Mouse (Mus musculus) hindbrain, embryonic 13.5 days (tissue): ENCODE measurements around the gene H2afz. TPM values are rescaled to one million over a fixed set of nuclear protein-coding genes. Genes with fewer than 3 reads are reported as not detected.
"Not testable (repeated sequence)": the region's sequence is repeated elsewhere in the genome, so short reads cannot be mapped to it uniquely, and the experiment has no call there.

Experiments
- ATAC-seq: fragments of 200-750 bp; cut with Nextera tagmentation; 2 replicates; pipeline ENCODE4 v1.8.0; 2017; ENCODE audit warnings: moderate TSS enrichment; ENCODE audit not compliant: low FRiP score
- H3K27ac ChIP-seq: fragments of 300-500 bp; sonication (generic); 2 replicates; pipeline ENCODE4 v1.5.1; 2015; ENCODE audit warnings: inconsistent platforms, mild to moderate bottlenecking, moderate library complexity
- H3K27me3 ChIP-seq: fragments of 300-500 bp; sonication (generic); 2 replicates; pipeline ENCODE4 v1.6.1; 2015; ENCODE audit warnings: mild to moderate bottlenecking, inconsistent platforms
- H3K36me3 ChIP-seq: fragments of 300-500 bp; sonication (generic); 2 replicates; pipeline ENCODE4 v1.6.1; 2015; ENCODE audit warnings: mild to moderate bottlenecking, inconsistent platforms
- H3K4me1 ChIP-seq: fragments of 300-500 bp; sonication (generic); replicated peaks from 2 replicates; pipeline ENCODE4 v1.6.1; 2015; ENCODE audit warnings: inconsistent platforms
- H3K4me2 ChIP-seq: fragments of 300-500 bp; sonication (generic); 2 replicates; pipeline ENCODE4 v1.6.1; 2015; ENCODE audit warnings: inconsistent platforms, mild to moderate bottlenecking, moderate library complexity
- H3K4me3 ChIP-seq: fragments of 300-500 bp; sonication (generic); 2 replicates; pipeline ENCODE4 v1.5.1; 2015; ENCODE audit warnings: mild to moderate bottlenecking, inconsistent platforms
- H3K9ac ChIP-seq: fragments of 300-500 bp; sonication (generic); 2 replicates; pipeline ENCODE4 v1.6.1; 2015; ENCODE audit warnings: mild to moderate bottlenecking, inconsistent platforms
- H3K9me3 ChIP-seq: fragments of 300-500 bp; sonication (generic); 2 replicates; pipeline ENCODE4 v1.6.1; 2016; ENCODE audit warnings: inconsistent platforms
- WGBS: fragments of 180-500 bp; shearing (Covaris S2); methylation state at CpG from one replicate; pipeline ENCODE4 v1.1.7; 2015; 5-methylcytosine and 5-hydroxymethylcytosine counted together
- polyA plus RNA-seq: library from polyadenylated mRNA; unstranded; fragments of >200 nt; fragmentation: Nextera tagmentation; extraction: Ambion mirVana; gene quantifications from 2 replicates; pipeline ENCODE4 v1.2.1, GENCODE M21; 2015

H2afz gene
- polyA plus RNA-seq, 1 experiment from 2014 or later = 1,041 TPM

DNA sequence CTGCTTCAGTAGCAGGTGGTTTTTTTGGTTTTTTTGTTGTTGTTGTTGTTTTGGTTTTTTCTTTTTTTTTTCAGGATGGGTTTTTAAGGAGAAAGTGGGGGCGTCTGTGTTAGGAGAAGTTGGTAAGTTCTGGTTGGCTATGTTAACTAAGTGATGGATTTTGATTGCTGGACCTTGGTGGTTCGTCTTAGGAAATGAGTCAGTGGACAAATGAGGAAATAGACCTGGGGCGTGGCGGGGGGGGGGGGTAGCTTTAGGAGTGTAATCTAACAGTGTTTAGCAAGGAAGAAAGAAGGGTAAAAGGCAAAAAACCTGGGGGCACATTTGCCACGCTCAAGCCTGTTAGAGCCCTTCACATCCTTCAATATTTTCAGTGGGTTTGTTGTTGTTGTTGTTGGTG is 17.7 kb upstream of the H2afz start:
- WGBS = 84% methylated on average over 5 of the region's 5 CpGs
- Histone ChIP-seq H3K36me3 (no peaks in the 10 kb centered on the region), H3K9ac (no peak overlapping the region), H3K4me1 (no peaks in the 10 kb centered on the region), H3K27me3 (no peaks in the 10 kb centered on the region), H3K4me3 (no peak overlapping the region), H3K9me3 (no peaks in the 10 kb centered on the region), H3K27ac (no peak overlapping the region), H3K4me2 (no peak overlapping the region)
- ATAC-seq = no peak

DNA sequence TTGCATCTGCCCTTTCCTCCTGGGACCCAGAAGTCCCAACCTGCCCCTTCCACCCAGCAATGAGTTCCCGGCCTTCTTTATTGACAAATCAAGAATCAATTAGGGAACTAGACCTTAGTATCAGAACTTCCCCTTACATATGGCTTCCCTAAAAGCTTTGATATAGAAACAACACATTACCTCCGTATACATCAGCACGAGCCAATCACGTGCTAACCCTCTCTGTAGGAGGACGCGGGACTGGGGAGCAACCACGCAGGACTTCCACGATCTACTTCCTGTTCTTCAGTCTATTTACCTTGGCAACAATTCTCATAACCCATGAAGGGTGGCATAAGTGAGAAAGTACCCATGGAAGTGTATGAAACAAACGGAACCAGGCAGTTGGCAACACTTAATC is 15.9 kb upstream of the H2afz start:
- Histone ChIP-seq H3K27ac (no peak overlapping the region), H3K9me3 (no peaks in the 10 kb centered on the region), H3K9ac (no peak overlapping the region), H3K27me3 (no peaks in the 10 kb centered on the region), H3K4me3 (no peak overlapping the region), H3K36me3 (no peaks in the 10 kb centered on the region), H3K4me2 (no peak overlapping the region), H3K4me1 (no peaks in the 10 kb centered on the region)
- no peak for ATAC-seq
- 95% methylated on average over 9 of the region's 9 CpGs for WGBS

DNA sequence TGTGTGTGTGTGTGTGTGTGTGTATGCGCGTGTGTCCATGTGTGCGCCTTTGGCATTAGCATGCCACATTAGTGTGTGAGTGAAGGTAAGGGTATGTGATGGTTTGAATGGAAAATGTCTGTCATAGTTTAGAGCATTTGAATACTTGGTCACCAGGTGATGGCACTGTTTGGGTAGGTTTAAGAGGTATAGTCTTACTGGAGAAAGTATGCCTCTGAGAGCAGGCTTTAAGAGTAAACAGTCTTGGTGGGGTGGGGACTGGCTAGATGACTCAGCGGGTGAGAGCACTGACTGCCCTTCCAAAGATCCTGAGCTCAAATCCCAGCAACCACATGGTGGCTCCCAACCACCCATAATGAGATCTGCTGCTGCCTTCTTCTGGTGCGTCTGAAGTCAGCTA is 14.6 kb upstream of the H2afz start:
- WGBS = 93% methylated on average over 5 of the region's 5 CpGs
- H3K9me3 ChIP-seq = no peaks in the 10 kb centered on the region

DNA sequence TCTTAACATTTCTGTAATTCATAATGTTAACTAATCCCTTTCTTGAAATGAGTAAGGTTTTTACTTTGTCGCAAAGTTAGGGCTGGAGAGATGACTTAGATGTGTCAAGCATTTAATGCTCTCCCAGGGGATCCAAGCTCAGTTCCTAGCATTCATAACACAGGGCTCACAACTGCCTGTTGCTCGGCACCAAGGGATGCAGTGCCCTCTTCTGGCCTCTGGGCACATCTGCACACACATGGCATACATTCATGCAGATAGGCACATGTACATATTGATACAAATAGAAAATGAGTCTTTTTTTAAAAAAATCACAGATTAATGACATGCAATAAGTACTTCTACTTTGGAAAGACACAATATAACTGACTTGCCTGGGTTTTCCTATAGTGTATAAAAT is 13.1 kb upstream of the H2afz start:
- 88% methylated on average over 2 of the region's 2 CpGs for WGBS
- H3K36me3 ChIP-seq = no peaks in the 10 kb centered on the region

More for the DNA sequence above, 14.6 kb upstream of the H2afz start:
- Histone ChIP-seq H3K27ac (no peak overlapping the region), H3K9ac (no peak overlapping the region), H3K4me2 (no peak overlapping the region), H3K36me3 (no peaks in the 10 kb centered on the region), H3K4me3 (no peak overlapping the region), H3K27me3 (no peaks in the 10 kb centered on the region), H3K4me1 (no peaks in the 10 kb centered on the region)
- ATAC-seq = no peak

DNA sequence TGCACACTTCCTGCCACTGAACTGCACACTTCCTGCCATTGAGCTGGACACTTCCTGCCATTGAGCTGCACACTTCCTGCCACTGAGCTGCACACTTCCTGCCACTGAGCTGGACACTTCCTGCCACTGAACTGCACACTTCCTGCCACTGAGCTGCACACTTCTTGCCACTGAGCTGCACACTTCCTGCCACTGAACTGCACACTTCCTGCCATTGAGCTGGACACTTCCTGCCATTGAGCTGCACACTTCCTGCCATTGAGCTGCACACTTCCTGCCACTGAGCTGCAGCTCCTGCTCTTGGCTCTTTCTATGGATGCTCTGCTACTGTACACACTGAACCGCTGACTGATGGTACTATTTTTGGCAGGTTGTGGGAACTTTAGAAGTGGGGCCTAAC is 11.3 kb upstream of the H2afz start:
- not testable (repeated sequence) for H3K9me3 ChIP-seq, H3K4me2 ChIP-seq, H3K36me3 ChIP-seq, H3K27ac ChIP-seq, H3K9ac ChIP-seq, H3K27me3 ChIP-seq, ATAC-seq, H3K4me3 ChIP-seq, H3K4me1 ChIP-seq
- 91% methylated on average over 1 of the region's 1 CpGs for WGBS

More for the DNA sequence above, 13.1 kb upstream of the H2afz start:
- H3K27ac ChIP-seq = no peak overlapping the region
- H3K27me3 ChIP-seq = no peaks in the 10 kb centered on the region
- H3K4me2 ChIP-seq = no peak overlapping the region
- H3K4me3 ChIP-seq = no peak overlapping the region
- H3K4me1 ChIP-seq = no peaks in the 10 kb centered on the region
- no peak for ATAC-seq
- H3K9ac ChIP-seq = no peak overlapping the region
- H3K9me3 ChIP-seq = no peaks in the 10 kb centered on the region

DNA sequence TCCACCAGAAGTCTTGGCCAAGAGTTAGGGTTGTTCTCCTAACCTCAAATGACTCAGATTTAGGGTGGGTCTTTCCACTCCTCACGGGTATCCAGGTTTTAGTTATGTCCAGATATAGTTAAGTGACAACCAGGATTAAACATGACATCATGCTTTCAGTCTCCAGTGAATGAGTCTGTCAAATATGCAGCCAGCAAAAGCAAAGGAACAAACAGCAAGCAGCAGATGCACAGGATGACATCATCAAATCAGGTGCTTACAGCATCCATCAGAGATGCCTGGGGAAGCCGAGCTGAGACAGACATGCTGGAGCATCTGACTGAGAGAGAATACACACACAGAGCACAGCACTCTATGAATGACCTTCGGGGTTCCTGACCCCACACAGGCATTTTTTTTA is 9.0 kb upstream of the H2afz start:
- no peaks in the 10 kb centered on the region for H3K9me3 ChIP-seq
- WGBS = 74% methylated on average over 3 of the region's 3 CpGs

DNA sequence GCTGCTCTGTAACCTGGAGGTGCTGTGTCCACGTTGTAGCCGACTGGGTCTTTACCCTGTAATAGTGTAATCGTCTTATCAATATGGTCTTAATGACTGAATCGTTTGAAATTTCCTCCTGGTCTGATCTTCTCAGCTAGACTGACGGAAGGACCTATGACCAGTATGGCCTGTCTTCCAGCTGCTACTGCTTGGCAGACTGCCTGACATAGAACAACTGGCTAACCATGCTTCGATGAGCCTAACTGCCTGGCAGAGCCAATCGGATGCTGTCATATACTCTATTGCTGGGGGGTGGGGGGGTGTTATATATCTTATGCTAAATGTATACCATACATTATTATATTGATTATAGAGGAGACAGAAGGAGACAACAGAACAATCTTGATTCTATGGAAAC is 8.2 kb upstream of the H2afz start:
- H3K9me3 ChIP-seq = no peaks in the 10 kb centered on the region
- no peak for ATAC-seq
- H3K4me1 ChIP-seq = no peaks in the 10 kb centered on the region
- no peak overlapping the region for H3K4me3 ChIP-seq
- H3K27me3 ChIP-seq = no peaks in the 10 kb centered on the region
- WGBS = 78% methylated on average over 7 of the region's 7 CpGs
- H3K27ac ChIP-seq = no peak overlapping the region
- H3K36me3 ChIP-seq = no peaks in the 10 kb centered on the region
- no peak overlapping the region for H3K4me2 ChIP-seq
- no peak overlapping the region for H3K9ac ChIP-seq

More for the DNA sequence above, 9.0 kb upstream of the H2afz start:
- Histone ChIP-seq H3K36me3 (no peaks in the 10 kb centered on the region), H3K4me2 (no peak overlapping the region), H3K27me3 (no peaks in the 10 kb centered on the region), H3K27ac (no peak overlapping the region), H3K4me1 (no peaks in the 10 kb centered on the region), H3K4me3 (no peak overlapping the region), H3K9ac (no peak overlapping the region)
- no peak for ATAC-seq

DNA sequence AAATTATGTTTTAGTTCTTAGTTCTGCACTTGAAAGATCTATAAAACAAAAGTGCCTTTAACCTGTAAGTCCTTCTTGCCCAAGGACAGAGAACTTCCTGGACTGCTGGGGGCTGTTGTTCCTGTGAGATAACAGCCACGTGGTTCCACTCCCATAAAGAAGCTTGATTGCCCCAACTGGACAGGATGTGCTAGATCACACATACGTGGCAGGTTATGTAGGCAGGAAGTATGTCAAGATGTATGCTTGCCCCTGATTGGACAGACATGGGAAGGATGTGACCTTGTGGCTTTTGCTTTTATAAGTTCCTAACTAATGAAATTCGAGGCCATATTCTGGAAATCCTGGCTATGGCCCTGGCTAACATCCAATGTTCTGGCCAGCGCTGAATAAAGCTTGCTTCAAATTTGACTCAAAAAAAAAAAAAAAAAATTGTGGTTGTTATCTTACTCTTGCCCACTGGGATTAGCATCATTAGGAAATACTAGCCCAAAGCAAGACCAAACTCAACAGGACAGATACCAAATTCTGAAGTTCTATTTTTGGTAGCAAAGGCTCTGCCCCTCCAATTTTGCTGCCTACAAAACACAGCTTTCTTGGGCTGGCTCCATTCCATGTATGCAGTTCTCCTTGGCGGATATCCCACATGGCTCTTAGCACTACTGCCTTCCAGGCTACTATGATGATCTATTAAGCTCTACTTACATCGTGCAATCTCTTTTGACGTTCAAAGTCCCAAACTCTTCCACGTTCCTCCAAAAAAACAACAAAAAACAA is 3.7 kb upstream of the H2afz start:
- WGBS = 86% methylated on average over 8 of the region's 8 CpGs
- ATAC-seq = no peak
- H3K9ac ChIP-seq = no peak overlapping the region
- no peak overlapping the region for H3K4me3 ChIP-seq
- H3K36me3 ChIP-seq = no peaks in the 10 kb centered on the region
- no peaks in the 10 kb centered on the region for H3K27me3 ChIP-seq
- no peaks in the 10 kb centered on the region for H3K9me3 ChIP-seq
- no peak overlapping the region for H3K4me2 ChIP-seq
- H3K27ac ChIP-seq = no peak overlapping the region
- peaks cover 6% of the 10 kb centered on the region; the same call in 1 of the 2 replicates for H3K4me1 ChIP-seq

DNA sequence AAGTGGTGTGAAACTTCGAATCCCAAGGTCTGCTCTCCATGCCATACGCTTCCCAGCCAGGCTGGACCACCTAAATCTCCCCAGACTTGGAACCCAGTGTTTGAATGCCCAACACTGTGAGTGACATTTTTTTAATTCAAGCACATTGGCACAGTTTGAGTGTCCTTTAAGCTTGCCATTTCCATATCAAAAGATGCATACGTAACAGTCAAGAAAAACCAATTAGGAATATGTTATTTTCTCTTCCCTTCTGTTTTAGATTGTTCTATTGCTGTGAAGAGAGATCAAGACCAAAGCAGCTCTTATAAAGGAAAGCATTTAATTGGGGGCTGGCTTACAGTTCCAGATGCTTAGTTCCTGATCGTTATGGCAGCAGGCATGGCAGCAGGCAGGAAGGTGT is 2.9 kb upstream of the H2afz start:
- Histone ChIP-seq H3K4me1 (peaks cover 10% of the 10 kb centered on the region; the same call in 1 of the 2 replicates), H3K4me2 (no peak overlapping the region), H3K27ac (no peak overlapping the region), H3K27me3 (no peaks in the 10 kb centered on the region), H3K9ac (no peak overlapping the region), H3K36me3 (no peaks in the 10 kb centered on the region), H3K9me3 (no peaks in the 10 kb centered on the region), H3K4me3 (no peak overlapping the region)
- WGBS = 86% methylated on average over 4 of the region's 4 CpGs
- no peak for ATAC-seq

DNA sequence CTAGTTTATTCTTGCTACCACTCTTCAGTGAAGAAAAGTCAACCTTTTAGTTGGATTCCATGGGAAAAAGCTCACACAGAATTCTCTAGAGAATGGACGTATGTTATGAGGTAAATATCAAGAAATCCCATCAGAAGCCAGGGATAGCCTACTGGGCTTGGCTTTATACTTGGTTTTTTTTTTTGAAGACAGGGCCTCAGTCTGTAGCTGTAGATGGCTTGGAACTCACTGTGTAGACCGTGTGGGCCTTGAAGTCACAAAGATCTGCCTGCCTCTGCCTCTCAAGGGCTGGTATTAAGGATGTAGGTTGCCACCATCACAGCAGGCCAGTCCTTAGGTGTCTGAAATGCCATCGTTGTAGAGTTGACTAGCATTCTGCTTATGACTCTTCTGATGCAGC is 1.7 kb upstream of the H2afz start:
- no peak overlapping the region for H3K4me2 ChIP-seq
- H3K4me1 ChIP-seq = peaks cover 17% of the 10 kb centered on the region
- no peak overlapping the region for H3K4me3 ChIP-seq
- no peaks in the 10 kb centered on the region for H3K9me3 ChIP-seq
- WGBS = 95% methylated on average over 3 of the region's 3 CpGs
- H3K27ac ChIP-seq = no peak overlapping the region
- ATAC-seq = no peak
- H3K36me3 ChIP-seq = no peaks in the 10 kb centered on the region
- H3K27me3 ChIP-seq = no peaks in the 10 kb centered on the region
- no peak overlapping the region for H3K9ac ChIP-seq

DNA sequence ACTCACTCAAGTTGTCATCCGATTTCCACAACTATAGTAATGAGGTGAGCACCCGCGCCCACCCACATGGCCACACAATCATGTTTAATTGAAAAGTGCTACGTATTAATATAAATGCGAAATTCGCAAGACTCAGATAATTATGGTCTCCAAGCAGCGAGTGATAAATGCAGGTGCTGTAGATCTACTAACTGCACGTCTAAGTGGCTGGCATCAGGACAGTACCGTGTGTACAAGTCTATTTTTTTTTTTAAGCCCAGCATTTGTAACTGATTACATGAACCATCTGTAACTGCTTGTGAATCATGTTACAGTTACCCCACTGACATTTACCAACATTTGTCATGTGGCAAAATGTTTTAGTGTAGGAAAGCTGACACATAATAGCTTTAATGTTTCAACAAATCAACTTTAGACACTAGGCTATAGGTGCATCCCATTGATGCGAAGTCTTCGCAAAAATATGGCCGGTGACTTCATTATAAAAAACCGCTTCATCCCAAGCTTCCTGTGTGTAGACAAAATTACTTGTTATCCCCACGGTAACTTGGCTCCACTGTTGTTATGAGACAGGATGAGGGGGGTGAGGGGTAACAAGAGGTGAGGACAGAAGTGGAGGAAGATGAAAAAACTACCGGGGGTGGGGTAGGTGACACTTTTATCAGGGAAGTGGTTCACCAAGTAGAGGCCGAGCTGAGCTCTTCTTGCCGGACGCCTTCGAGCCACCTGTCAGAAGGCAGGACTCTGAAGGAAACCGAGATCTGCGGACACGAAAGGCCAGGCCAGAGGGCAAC is 760 bp upstream of the H2afz start:
- Histone ChIP-seq H3K27me3 (no peaks in the 10 kb centered on the region), H3K4me2 (peak overlapping the region; percentile 61), H3K9ac (peak overlapping the region; percentile 78), H3K4me1 (peaks cover 20% of the 10 kb centered on the region), H3K9me3 (no peaks in the 10 kb centered on the region), H3K4me3 (peak overlapping the region; percentile 83), H3K27ac (peak overlapping the region; percentile 98), H3K36me3 (no peaks in the 10 kb centered on the region)
- 38% methylated on average over 22 of the region's 22 CpGs for WGBS
- no peak for ATAC-seq

DNA sequence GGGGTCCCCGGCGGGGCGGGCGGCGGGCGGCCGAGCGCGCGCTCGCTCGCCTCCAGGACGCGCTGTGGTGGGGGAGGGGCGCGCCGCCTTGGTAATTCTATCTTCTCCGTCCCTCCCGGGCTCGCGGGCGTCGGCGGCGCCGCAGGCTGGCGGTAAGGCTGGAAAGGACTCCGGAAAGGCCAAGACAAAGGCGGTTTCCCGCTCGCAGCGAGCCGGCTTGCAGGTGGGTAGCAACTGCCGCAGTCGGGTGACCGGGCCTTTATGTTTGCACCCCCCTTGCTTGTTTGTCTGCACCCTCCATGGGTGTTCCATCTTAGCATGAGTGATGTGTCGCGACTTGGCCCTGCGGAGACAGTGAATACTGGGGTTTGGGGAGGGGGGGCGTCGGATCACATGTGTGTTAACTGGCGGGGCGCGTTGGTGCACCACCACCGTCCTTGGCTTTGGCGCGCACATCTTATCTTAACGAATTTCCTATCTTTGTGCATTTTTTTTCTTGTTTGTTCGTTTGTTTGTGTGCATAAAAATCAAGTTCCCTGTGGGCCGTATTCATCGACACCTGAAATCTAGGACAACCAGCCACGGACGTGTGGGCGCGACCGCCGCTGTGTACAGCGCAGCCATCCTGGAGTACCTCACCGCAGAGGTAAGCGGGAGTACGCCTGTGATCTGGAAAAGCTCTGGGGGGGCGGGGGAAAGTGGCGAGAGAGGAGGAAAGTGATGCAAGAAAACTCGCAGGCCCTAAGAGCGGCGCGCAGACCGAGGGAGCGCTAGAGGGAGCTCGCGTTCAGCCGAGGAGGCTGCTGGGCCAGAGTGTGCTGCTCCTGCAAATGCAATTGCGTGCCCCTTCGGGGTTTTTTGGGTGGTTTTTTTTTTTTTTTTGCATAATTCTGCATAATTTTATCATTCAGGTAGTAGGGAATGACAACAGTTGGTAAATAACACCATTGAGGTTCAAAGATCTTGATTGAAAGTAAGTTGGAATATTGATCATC is 998 bp downstream of the H2afz start:
- H3K4me2 ChIP-seq = peak overlapping the region; percentile 57
- WGBS = under 1% methylated on average over 61 of the region's 74 CpGs
- no peaks in the 10 kb centered on the region for H3K36me3 ChIP-seq
- no peaks in the 10 kb centered on the region for H3K9me3 ChIP-seq
- H3K4me1 ChIP-seq = peaks cover 30% of the 10 kb centered on the region
- H3K27me3 ChIP-seq = no peaks in the 10 kb centered on the region
- peak overlapping the region; percentile 83 for H3K4me3 ChIP-seq
- peak; percentile 64 for ATAC-seq
- H3K9ac ChIP-seq = peak overlapping the region; percentile 92
- peak overlapping the region; percentile 98 for H3K27ac ChIP-seq
